Mouse (Mus musculus): ENCODE data around the gene Spem1. TPM values are rescaled to one million over a fixed set of nuclear protein-coding genes. Genes with fewer than 3 reads are reported as not detected.

The Spem1 gene
- polyA plus RNA-seq, 1 experiment = not detected

- no peaks in the 10 kb centered on the region for H3K9me3 ChIP-seq (ENCODE audit: control insufficient read depth, low read length)
- TF ChIP-seq GATA1 (IDR thresholded peaks at IDR 0.05; ENCODE audit: low read length) = no peak
- TF ChIP-seq TAL1 (IDR thresholded peaks at IDR 0.05; ENCODE audit: low read length) = no peak
- peaks cover 58% of the 10 kb centered on the region for H3K27me3 ChIP-seq (ENCODE audit: control insufficient read depth)
Observed at GRCm38 (mm10) chr11:69778258-69778982, 43.6 kb downstream of the Spem1 start.

GRCm38 (mm10) chr11:69777504-69778257 lies 44.3 kb downstream of the Spem1 start:
- Histone ChIP-seq H3K9me3 (ENCODE audit: control insufficient read depth, low read length) (no peaks in the 10 kb centered on the region), H3K36me3 (ENCODE audit: control insufficient read depth) (peaks cover 2% of the 10 kb centered on the region; the same call in 1 of the 2 replicates), H3K4me3 (replicated peaks) (no peak overlapping the region), H3K27me3 (ENCODE audit: control insufficient read depth) (peaks cover 56% of the 10 kb centered on the region), H3K4me1 (ENCODE audit: control insufficient read depth) (peaks cover 6% of the 10 kb centered on the region)
- no peak for TF ChIP-seq TAL1 (IDR thresholded peaks at IDR 0.05; ENCODE audit: low read length)
- no peak for TF ChIP-seq GATA1 (IDR thresholded peaks at IDR 0.05; ENCODE audit: low read length)

More at GRCm38 (mm10) chr11:69778258-69778982, 43.6 kb downstream of the Spem1 start:
- no peak overlapping the region for H3K4me3 ChIP-seq (replicated peaks)
- peaks cover 2% of the 10 kb centered on the region; the same call in 1 of the 2 replicates for H3K36me3 ChIP-seq (ENCODE audit: control insufficient read depth)
- H3K4me1 ChIP-seq (ENCODE audit: control insufficient read depth) = peaks cover 6% of the 10 kb centered on the region

- H3K36me3 ChIP-seq (ENCODE audit: control insufficient read depth) = peaks cover 2% of the 10 kb centered on the region; the same call in 1 of the 2 replicates
- H3K9me3 ChIP-seq (ENCODE audit: control insufficient read depth, low read length) = no peaks in the 10 kb centered on the region
- TF ChIP-seq TAL1 (IDR thresholded peaks at IDR 0.05; ENCODE audit: low read length) (no peak), GATA1 (IDR thresholded peaks at IDR 0.05; ENCODE audit: low read length) (no peak)
- H3K4me3 ChIP-seq (replicated peaks) = no peak overlapping the region
- peaks cover 6% of the 10 kb centered on the region for H3K4me1 ChIP-seq (ENCODE audit: control insufficient read depth)
- H3K27me3 ChIP-seq (ENCODE audit: control insufficient read depth) = peaks cover 44% of the 10 kb centered on the region
Observed at GRCm38 (mm10) chr11:69776488-69776887, 45.5 kb downstream of the Spem1 start.

- TF ChIP-seq TAL1 (IDR thresholded peaks at IDR 0.05; ENCODE audit: low read length) (no peak), GATA1 (IDR thresholded peaks at IDR 0.05; ENCODE audit: low read length) (no peak)
- Histone ChIP-seq H3K27me3 (ENCODE audit: control insufficient read depth) (peaks cover 38% of the 10 kb centered on the region), H3K36me3 (ENCODE audit: control insufficient read depth) (peaks cover 2% of the 10 kb centered on the region; the same call in 1 of the 2 replicates), H3K4me3 (replicated peaks) (no peak overlapping the region), H3K9me3 (ENCODE audit: control insufficient read depth, low read length) (no peaks in the 10 kb centered on the region), H3K4me1 (ENCODE audit: control insufficient read depth) (peaks cover 6% of the 10 kb centered on the region)
Observed at GRCm38 (mm10) chr11:69775716-69776115, 46.3 kb downstream of the Spem1 start.

GRCm38 (mm10) chr11:69774961-69775360 lies 47.0 kb downstream of the Spem1 start:
- Histone ChIP-seq H3K4me3 (replicated peaks) (no peak overlapping the region), H3K27me3 (ENCODE audit: control insufficient read depth) (peaks cover 30% of the 10 kb centered on the region), H3K9me3 (ENCODE audit: control insufficient read depth, low read length) (no peaks in the 10 kb centered on the region), H3K36me3 (ENCODE audit: control insufficient read depth) (peaks cover 2% of the 10 kb centered on the region; the same call in 1 of the 2 replicates), H3K4me1 (ENCODE audit: control insufficient read depth) (peaks cover 6% of the 10 kb centered on the region)
- TF ChIP-seq TAL1 (IDR thresholded peaks at IDR 0.05; ENCODE audit: low read length) (no peak), GATA1 (IDR thresholded peaks at IDR 0.05; ENCODE audit: low read length) (no peak)

Other genes with a start within 250 kb of the Spem1 start
- gene Wrap53, start 241.9 kb downstream of the Spem1 start, polyA plus RNA-seq (2012) = 3.8 and 7.2 TPM in 2 replicates
- 4.1 and 4.3 TPM in 2 replicates for gene Trp53, start 241.8 kb downstream of the Spem1 start, polyA plus RNA-seq (2012)
- gene Atp1b2, start 216.2 kb downstream of the Spem1 start, polyA plus RNA-seq (2012) = 8.1 and 9.1 TPM in 2 replicates
- gene Shbg, start 204.3 kb downstream of the Spem1 start, polyA plus RNA-seq (2012) = 0.02 TPM in 1 of 2 replicates, not detected in the other
- gene Sat2, start 200.2 kb downstream of the Spem1 start, polyA plus RNA-seq (2012) = not detected in 2 replicates
- gene Fxr2, start 189.2 kb downstream of the Spem1 start, polyA plus RNA-seq (2012) = 9.7 and 10.3 TPM in 2 replicates
- not detected in 2 replicates for gene Sox15, start 166.9 kb downstream of the Spem1 start, polyA plus RNA-seq (2012)
- 3.9 and 4.3 TPM in 2 replicates for gene Mpdu1, start 159.5 kb downstream of the Spem1 start, polyA plus RNA-seq (2012)
- gene Cd68, start 156.0 kb downstream of the Spem1 start, polyA plus RNA-seq (2012) = 0.60 and 0.78 TPM in 2 replicates
- gene Eif4a1, start 149.8 kb downstream of the Spem1 start, polyA plus RNA-seq (2012) = 27.9 and 30.9 TPM in 2 replicates
- 5.4 and 5.6 TPM in 2 replicates for gene Senp3, start 140.1 kb downstream of the Spem1 start, polyA plus RNA-seq (2012)
- gene Tnfsf13, start 136.4 kb downstream of the Spem1 start, polyA plus RNA-seq (2012) = not detected in 2 replicates
- gene Tnfsf12, start 126.3 kb downstream of the Spem1 start, polyA plus RNA-seq (2012) = 0.02 TPM in 1 of 2 replicates, not detected in the other
- not detected in 2 replicates for gene Tnfsfm13, start 126.1 kb downstream of the Spem1 start, polyA plus RNA-seq (2012)
- gene Polr2a, start 63.5 kb downstream of the Spem1 start, polyA plus RNA-seq (2012) = 14.2 and 14.3 TPM in 2 replicates
- gene Slc35g3, start 60.2 kb downstream of the Spem1 start, polyA plus RNA-seq (2012) = not detected in 2 replicates
- 0.07 and 0.33 TPM in 2 replicates for gene Zbtb4, start 56.3 kb downstream of the Spem1 start, polyA plus RNA-seq (2012)
- gene Chrnb1, start 26.2 kb downstream of the Spem1 start, polyA plus RNA-seq (2012) = not detected in 2 replicates
- gene Fgf11, start 20.3 kb downstream of the Spem1 start, polyA plus RNA-seq (2012) = 0.01 TPM in 1 of 2 replicates, not detected in the other
- gene Tmem102, start 16.6 kb downstream of the Spem1 start, polyA plus RNA-seq (2012) = 0.05 TPM in 1 of 2 replicates, not detected in the other
- gene Gm39566, start 6.9 kb downstream of the Spem1 start, polyA plus RNA-seq (2012) = not detected in 2 replicates
- not detected in 2 replicates for gene Spem2, start 3.7 kb downstream of the Spem1 start, polyA plus RNA-seq (2012)
- 0.13 and 0.16 TPM in 2 replicates for gene Nlgn2, start 15.6 kb upstream of the Spem1 start, polyA plus RNA-seq (2012)
- 204 and 212 TPM in 2 replicates for gene Tmem256, start 16.3 kb upstream of the Spem1 start, polyA plus RNA-seq (2012)
- 3.6 and 4.4 TPM in 2 replicates for gene Plscr3, start 24.2 kb upstream of the Spem1 start, polyA plus RNA-seq (2012)
- gene Tnk1, start 36.5 kb upstream of the Spem1 start, polyA plus RNA-seq (2012) = 0.94 and 1.1 TPM in 2 replicates
- gene Tmem95, start 55.8 kb upstream of the Spem1 start, polyA plus RNA-seq (2012) = not detected in 2 replicates
- gene Kctd11, start 59.2 kb upstream of the Spem1 start, polyA plus RNA-seq (2012) = 0.02 and 0.08 TPM in 2 replicates
- gene Acap1, start 73.4 kb upstream of the Spem1 start, polyA plus RNA-seq (2012) = 0.23 and 0.37 TPM in 2 replicates
- 0.14 and 0.18 TPM in 2 replicates for gene 2810408A11Rik, start 78.8 kb upstream of the Spem1 start, polyA plus RNA-seq (2012)
- 5.0 and 5.1 TPM in 2 replicates for gene Neurl4, start 78.9 kb upstream of the Spem1 start, polyA plus RNA-seq (2012)
- gene Gps2, start 91.7 kb upstream of the Spem1 start, polyA plus RNA-seq (2012) = 90.4 and 109 TPM in 2 replicates
- 295 and 310 TPM in 2 replicates for gene Eif5a, start 99.8 kb upstream of the Spem1 start, polyA plus RNA-seq (2012)
- gene Ybx2, start 113.6 kb upstream of the Spem1 start, polyA plus RNA-seq (2012) = 0.29 and 0.38 TPM in 2 replicates
- 6.0 and 7.7 TPM in 2 replicates for gene Slc2a4, start 126.0 kb upstream of the Spem1 start, polyA plus RNA-seq (2012)
- gene Cldn7, start 142.6 kb upstream of the Spem1 start, polyA plus RNA-seq (2012) = not detected in 2 replicates
- gene Ctdnep1, start 159.0 kb upstream of the Spem1 start, polyA plus RNA-seq (2012) = 23.2 and 28.5 TPM in 2 replicates
- gene Elp5, start 160.3 kb upstream of the Spem1 start, polyA plus RNA-seq (2012) = 1.5 and 1.9 TPM in 2 replicates
- gene Gabarap, start 169.0 kb upstream of the Spem1 start, polyA plus RNA-seq (2012) = 50.2 and 55.8 TPM in 2 replicates
- gene Phf23, start 173.6 kb upstream of the Spem1 start, polyA plus RNA-seq (2012) = 4.5 and 5.5 TPM in 2 replicates
- 0.48 and 0.76 TPM in 2 replicates for gene Dvl2, start 178.4 kb upstream of the Spem1 start, polyA plus RNA-seq (2012)
- 2.9 and 3.2 TPM in 2 replicates for gene Acadvl, start 193.2 kb upstream of the Spem1 start, polyA plus RNA-seq (2012)
- 0.10 and 0.19 TPM in 2 replicates for gene Dlg4, start 194.8 kb upstream of the Spem1 start, polyA plus RNA-seq (2012)
- gene Asgr1, start 231.9 kb upstream of the Spem1 start, polyA plus RNA-seq (2012) = not detected in 2 replicates

Measured in erythroblast, embryonic 14.5 days (primary cell).